Mouse (Mus musculus) gastrocnemius, postnatal 25 days (tissue): ENCODE data around the gene Zfp354c. TPM values are rescaled to one million over a fixed set of nuclear protein-coding genes. Genes with fewer than 3 reads are reported as not detected.

Experiments
- DNase-seq: peaks from one replicate; pipeline ENCODE4 v3.0.0; 2022
- long read RNA-seq, 2 experiments: library from polyadenylated mRNA; stranded (forward); transcript quantifications; one replicate each; pipeline ENCODE4 v2.0.0; 2021
- total RNA-seq, 2 experiments: library from RNA; stranded (reverse); gene quantifications; 1 replicate in 1 of 2; 2 replicates in 1 of 2; pipeline ENCODE4 v1.2.3; 2021

Gene Zfp354c
- total RNA-seq, result 1 to 10 TPM; 4.3 to 5.0 TPM
- long read RNA-seq, experiment 1, partial matches to known transcripts, result 0 of 1 reads
- long read RNA-seq, experiment 1, other reads (novel, unspliced or antisense), result 1 of 1 reads
- long read RNA-seq, experiment 2, full-length matches to known transcripts, result 1 of 3 reads
- long read RNA-seq, experiment 2, partial matches to known transcripts, result 0 of 3 reads
- long read RNA-seq, experiment 2, other reads (novel, unspliced or antisense), result 2 of 3 reads

DNA sequence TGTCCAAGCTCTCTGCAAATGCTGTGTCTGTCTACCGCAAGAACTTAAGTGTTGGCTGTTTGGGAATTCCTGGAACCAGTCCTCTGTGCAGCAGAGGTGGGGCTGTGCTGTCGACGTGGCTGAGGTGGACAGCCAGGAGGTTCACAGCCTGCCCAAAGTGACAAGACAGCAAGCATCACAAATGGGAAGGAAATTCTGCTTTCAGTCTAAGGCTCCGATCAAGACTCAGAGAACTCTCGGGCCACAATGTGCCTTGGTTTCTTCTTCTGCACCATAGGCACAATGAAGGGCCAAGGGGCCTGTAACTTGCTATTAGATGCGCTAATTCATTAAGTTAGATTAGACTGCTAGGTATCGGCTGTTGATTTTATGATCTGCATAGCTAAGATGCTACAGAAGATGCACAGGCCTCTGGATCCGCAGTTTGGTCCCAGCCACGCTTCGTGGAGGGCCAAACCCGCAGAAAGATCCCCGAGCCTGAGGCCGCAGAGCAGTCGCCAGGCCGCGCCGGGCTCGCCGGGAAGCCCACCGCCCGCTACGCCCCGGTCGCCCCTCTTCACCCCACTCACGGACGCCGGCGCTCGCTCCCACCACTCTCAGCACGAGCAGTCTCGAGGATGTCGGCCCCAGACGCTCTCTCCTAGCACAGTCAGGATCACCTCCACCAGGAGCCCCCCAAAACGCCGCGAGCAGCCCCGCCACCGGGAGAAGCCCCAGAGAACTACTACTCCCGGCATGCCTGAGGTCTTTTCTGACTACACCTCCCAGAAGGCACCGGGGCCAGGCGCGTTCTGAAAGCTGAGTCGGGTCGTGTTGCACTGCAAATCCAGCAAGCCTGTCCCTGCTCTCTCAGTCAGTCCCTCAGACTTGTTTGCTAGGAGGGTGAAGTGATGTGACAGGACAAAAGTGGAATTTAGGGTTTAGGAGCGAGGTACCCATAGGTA, at the start of gene Zfp354c:
Gene Zfp354c, minus strand, starts transcription at position 715 of the 944 bp plus-strand sequence.
- DNase-seq, result peak; percentile 85

DNA sequence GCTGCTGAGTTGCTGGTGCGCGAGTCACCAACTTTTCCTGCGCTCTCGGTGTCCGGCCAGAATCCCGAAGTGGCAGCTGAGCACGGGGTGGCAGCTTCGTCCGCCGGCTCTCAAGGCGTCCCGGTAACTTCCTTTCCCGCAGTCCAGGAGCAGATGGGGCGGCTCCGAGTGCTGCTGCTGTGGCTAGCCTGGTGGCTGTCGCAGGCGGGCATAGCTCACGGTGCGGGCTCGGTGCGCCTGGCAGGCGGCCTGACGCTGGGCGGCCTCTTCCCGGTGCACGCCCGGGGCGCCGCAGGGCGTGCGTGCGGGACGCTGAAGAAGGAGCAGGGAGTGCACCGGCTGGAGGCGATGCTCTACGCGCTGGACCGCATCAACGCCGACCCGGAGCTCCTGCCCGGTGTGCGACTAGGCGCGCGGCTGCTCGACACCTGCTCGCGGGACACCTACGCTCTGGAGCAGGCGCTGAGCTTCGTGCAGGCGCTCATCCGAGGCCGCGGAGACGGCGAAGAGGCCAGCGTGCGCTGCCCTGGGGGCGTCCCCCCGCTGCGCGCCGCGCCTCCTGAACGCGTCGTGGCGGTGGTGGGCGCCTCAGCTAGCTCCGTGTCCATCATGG, 23.6 kb upstream of the Zfp354c start:
- no peak for DNase-seq

DNA sequence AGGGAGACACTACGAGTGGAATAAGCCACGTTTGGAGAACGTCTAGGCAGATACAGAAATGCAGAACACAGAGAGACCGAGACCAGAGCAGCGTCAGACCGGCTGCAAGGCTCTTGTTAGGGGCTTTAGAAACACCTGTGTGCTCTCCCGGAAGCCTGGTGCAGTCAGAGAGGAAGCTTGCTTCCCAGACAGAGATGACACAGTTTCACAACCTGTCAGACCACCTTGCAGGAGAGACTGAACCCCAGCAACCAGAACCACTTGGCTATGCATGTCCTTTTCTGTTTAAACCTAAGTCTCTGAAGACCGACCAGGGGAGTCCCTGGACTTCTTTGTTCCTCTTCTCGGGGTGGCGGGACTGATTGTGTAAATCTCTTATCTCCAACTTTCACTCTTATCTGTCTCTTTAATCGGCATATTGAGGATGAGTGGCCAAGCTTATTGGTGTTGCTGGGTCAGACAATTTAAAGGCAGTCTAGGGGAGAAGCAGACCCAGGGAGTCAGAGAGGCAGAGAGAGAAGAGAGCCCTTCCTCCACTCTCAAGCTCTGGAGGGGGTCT, 22.7 kb upstream of the Zfp354c start, which contains the start of gene Grm6:
Gene Grm6, plus strand, starts transcription at position 509 of the 559 bp plus-strand sequence.
- no peak for DNase-seq

DNA sequence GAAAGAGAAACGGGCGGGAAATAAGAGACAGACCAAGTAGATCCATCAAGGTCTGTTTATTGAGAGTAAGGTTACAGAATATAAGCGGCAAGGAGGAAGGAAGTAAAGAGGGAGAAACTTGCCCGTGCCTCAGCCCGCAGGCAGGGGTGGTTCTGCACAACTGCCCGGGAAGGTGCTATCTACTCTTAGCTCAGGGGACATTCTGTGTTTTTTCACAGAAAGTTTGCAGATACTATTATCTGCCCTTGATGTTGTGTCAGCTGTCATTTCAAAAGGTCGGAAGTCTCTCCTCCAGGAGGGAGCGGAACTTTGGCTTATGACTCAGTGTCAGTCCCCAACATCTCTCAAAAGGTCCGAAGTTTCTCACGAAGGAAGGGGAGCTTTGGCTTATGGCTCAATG, 21.8 kb upstream of the Zfp354c start:
- DNase-seq, result no peak

DNA sequence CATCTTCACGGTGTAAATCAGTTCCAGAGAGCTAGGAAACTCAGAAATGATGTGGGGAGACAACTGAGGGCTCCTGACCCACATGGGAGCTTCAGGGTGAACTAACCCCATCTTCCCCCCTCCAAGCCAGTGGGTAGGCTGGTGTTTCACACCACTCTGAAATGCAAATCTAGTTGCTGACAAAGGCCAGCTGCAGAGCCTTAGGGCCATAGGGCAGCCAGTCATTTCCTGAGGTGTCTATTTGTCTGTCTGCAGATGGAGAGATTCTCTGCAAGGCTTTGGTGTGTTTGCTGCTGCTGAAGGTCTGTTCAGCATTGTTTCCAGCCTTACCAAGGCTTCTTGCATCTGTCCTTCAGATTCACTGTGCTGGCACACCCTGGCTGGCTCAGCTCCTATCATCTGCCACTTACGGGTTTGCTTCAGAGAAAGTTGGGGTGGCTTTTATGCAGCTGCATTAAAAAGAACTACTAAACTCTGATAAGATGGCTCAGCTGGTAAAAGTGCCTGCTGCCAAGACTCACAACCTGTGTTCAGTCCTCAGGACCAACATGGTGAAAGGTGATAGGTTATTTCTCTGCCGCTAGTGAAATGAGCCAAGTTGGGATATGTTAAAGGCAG, 21.1 kb upstream of the Zfp354c start:
- DNase-seq, result no peak

DNA sequence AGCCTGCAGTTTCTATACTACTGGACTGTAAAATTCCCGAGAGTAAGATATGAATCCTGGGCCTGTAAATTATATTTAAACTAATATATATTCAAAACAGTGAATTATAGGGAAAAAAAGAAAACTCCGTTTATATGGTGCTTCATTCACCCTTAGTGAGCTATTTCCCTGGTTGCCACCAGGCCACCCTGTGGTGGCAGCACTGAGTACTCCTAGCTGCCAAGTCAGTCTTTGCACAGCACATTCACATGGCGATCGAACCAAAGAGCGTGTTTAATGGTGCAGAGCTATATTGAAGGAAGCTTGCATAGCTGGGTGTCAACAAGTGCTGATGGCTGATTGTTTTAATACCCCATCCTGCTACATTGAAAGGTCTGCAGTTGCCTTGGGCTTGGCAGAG, 19.5 kb upstream of the Zfp354c start:
- DNase-seq, result no peak

DNA sequence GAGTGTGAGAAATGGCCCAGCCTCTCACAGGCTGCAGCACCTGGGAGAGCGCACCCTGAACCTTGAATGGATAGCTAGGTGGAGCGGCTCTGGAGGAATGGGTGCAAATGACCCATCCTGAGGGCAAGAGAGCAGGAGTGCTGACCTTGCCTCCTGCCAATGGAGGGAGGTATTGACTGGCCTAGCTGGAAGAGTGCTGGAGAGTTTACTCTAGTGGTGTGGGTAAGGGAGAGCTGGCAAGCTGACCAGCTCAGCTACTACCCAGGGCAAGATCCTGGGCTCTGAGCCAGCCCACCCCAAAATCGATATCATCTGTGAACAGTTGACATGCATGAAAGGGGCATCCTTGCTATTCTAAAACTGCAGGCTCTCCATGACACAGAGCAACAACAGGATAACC, 18.4 kb upstream of the Zfp354c start:
- DNase-seq, result no peak

DNA sequence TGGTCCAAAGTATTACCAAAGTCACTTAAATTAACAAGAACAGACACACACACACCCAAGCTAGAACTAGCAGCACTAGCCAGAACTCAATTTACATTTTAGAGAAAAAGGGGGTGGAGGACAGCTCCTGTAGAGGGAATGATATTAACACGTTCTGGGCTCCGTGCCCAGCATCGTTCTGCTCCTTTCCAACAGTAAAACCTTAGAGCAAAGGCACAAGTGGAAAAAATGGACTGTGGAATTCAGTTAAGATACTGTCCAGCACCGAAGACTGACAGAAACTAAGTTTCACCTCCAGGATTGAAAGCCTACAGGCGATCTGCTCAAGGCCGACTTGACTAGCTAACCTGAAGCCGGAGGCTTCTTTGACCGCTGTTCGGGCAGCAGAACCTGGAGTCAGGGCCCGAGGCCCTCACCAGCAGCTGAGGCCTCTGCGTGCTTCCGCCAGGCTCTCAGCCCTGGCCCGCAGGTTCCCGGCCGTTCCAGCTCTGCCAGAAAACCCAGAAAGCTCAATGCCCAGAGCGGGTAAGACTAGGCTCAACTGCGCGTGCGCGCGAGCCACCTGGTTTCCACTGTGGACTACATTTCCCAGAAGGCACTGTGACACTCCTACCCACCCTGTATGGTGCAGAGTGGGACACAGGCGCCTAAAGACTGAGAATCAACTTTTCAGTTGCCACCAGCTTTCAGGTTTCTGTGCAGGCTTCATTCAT, 13.7 kb upstream of the Zfp354c start, which contains the start of gene Zfp879:
Gene Zfp879, minus strand, starts transcription at position 530 of the 713 bp plus-strand sequence.
- peak; percentile 80 for DNase-seq

DNA sequence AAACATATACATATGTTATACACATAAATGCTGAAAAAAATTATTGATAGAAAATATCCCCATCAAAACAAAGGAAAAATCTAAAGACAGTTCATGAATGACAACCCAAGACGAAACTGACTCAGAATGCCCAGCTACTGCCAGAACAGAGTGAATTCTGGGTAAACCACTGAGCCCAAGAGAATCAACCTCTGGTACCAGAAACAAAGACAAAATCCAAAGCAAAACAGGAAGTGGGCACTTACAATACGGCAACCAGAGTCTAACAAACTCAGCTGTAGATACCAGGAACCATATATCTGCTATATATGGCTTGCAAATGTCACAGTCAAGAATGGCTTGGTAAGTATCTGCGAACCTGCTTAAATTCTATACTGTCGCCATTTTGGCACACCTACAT, 8.2 kb upstream of the Zfp354c start:
- no peak for DNase-seq

DNA sequence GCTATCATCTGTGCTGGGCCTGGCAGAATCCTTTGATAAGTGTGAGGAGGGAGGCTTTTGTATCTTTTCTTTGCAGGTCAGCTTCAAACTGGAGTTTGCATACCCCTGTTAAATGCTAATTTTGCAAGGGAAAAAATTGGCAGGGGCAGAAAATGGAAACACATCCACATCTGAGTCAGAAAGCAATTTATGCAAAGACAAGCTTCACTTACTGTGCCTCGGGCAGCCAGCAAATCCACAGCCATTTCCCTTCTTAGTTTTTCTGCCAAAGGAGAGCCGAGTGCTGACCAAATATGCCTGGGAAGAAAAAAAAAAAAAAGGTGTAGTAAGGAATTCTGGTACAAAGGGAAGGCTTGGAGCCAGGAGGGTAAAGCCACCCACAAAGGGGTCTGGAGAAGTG, 1.3 kb downstream of the Zfp354c start:
- no peak for DNase-seq

DNA sequence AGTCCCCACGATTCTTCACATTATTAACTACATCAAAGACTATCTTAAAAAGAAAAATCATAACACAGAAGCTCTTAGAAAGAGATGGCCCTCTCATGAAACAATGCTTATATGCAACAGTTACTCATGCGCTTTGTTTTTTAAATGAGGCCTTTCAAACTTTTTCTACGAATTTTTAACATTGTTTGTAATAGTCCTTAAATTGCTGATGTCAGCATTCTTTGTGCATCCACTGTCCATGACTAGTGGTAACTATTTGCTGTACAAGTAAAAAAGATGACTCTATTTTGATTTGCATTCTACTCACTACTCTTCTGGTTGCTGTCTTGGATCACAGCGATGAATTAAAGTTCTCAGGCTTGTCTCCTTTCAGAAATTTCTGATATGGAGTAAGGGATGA, 13.3 kb downstream of the Zfp354c start:
- DNase-seq, result no peak

DNA sequence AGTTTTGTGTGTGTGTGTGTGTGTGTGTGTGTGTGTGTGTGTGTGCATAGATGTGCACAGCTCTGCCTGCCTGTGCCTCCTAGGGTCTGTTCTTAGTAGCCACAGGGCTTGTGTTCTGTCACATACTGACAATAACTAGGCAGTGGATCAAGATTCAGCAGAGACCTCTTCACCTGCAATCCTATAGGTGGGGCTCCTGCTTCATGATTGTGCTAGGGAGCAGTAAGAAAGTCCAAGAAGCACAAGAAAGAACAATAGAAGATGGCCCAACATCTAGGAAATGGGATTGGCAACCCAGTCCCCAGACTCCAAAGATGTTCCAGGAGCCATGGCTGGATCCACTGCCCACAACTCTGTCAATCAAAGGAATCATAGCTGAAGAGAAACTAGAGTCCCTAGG, 28.7 kb downstream of the Zfp354c start:
- no peak for DNase-seq

DNA sequence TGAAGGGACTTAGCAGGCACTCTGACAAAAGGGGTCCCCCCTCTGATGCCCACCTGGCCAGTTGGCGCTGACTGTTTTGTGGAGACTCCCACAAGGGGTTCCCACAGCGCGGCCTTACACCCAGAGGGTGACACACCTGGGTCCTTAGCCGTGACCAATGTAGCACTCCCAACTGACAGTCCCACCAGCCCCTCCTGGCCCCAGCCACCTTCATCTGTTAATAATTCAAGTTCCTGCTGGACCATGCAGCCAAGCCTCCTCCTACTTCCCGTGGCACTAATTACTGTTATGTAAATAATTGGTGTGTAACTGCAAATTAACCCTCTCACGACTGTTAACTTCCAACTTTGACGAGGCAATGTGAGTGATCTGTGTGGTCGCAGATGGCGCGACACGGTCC, 29.9 kb downstream of the Zfp354c start:
- no peak for DNase-seq

DNA sequence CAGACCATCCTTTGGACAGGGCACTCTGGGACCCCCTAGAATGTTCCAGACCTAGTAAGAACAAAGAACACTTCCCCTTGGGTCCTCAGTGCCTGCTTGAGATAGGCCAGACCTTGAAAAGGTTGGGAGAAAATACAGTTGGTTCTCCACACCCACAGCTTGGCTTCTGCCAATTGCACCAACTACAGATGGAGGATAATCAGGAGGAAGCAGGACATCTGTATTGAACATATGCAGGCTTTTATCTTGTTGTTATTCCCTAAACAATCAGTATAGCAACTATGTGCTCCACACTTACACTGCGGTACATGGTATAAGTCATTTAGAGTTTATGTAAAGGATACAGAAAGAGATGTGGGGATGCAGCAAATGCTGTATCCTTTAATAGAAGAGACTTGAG, 56.5 kb downstream of the Zfp354c start:
- DNase-seq, result no peak

DNA sequence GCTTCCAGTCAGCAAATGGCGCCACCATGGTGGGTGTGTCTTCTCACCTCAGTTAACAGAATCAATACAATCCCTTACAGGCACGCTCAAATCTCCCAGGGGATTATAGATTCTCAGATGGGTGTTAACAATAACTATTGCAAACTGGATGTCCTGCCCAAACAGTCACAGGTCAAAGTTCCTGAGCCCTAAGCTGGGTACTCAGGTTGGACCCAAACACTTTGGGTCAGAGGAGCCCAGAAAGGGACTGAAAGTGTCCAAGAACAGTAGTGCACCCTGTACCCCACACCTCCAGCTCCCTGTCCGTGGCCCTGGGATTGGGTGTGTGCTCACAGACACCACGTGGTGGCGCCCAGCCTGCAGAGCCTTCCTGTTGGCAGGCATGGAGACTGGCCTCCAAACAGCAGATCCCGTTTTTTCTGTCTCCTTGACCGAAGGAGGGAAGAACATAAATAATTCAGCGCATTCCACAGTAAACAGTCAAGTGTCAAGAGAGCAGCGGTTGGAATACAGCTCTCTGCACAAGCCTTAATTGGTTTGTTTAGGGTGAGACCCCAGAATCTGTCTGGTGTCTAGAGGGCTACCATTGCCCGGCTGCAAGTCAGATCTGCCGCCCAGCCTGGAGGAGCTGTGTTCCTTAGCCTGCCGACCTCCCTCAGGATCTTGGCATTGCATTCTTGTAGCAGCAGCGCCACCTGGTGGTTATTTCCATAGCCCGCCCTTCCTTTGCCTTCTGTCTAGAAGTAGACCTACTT, 58.4 kb downstream of the Zfp354c start:
- peak; percentile 78 for DNase-seq

DNA sequence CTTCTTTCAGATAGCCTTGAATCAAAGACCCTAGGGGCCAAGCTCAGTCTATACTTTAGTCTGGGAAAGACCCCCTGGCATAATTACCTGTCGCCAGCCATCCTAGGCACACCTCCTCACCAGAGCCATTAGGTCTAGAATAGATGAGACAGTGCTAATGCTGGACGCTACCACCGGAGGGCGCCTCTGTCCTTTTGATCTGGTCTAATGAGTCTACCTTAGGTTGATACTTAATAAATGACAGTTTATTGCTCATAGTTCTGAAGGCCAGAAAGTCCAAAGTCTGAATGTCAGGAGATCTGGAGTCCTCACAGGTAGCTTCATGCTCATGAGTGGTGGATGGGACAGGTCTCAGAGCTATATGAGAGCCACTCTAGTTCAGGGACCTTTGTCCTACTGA, 60.5 kb downstream of the Zfp354c start:
- DNase-seq, result no peak

DNA sequence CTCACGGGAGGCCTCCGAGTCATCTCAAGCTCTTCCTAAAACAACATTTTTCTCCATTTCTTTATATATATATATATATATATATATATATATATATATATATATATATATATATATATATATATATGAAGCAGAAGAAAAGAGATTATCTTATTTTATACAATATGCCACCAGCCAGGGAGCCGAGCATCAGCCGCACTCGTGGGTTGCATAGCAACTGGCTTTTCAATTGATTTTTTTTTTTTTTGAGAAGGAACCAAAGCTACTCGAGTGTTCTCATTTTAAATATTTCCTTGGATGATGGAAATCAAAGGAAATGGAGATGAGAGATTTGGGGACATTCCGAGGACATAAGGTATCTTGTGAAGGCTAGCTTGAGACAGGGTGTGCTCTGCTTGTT, 61.1 kb downstream of the Zfp354c start:
- no peak for DNase-seq
